27 mouse cellular contexts compared by ENCODE assay signal in the genomic region with DNA sequence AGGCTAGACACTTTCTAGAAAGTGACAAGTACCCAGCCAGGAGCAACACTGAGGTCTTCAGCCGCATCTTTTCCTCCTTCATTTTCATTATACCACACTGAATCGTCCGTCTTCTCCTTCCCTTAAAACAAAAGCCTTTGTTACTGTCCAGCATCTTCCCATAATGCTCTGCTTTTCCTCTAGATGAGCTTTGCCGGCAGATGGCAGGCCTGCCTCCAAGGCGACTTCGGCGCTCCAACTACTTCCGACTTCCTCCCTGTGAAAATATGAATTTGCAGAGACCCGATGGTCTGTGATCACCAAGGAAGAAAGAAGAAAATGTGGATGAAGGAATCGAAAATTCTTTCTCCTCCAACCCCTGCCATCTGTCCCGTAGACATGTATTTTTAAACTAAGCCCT. TPM values are rescaled to one million over a fixed set of nuclear protein-coding genes. Genes with fewer than 3 reads are reported as not detected.
A peak's percentile ranks its signal among the peaks of the same experiment; 100 is the strongest.
DNase-seq lines count a peak whose midpoint lies in the region; ATAC-seq and TF ChIP-seq lines count a peak whose summit lies in the region.
"Had no signal": no experiment of that assay in that cellular context is flagged by ENCODE, and none has a peak within 500 bp of the region (broad histone marks: within the 10 kb centered on the region; RNA-seq: fewer than 3 reads in every experiment).

No protein-coding gene starts in this region.

- peak; percentile 25; the same call in 1 of the 2 replicates for TF ChIP-seq CTCF in layer of hippocampus, adult 2 months (conservative IDR thresholded peaks at IDR 0.05)
- TF ChIP-seq CTCF in E14TG2a.4 (conservative IDR thresholded peaks at IDR 0.05; ENCODE audit: low read length), result 0 out of 2 replicates have a peak, but pooled peaks have one; percentile 5

- H3K36me3 ChIP-seq in E14TG2a.4 (ENCODE audit: insufficient read depth, low read length), result no peaks in the 10 kb centered on the region
- H3K36me3 ChIP-seq: embryonic facial prominence, embryonic 12.5 days; forebrain, embryonic 15.5 days; heart, embryonic 12.5 days; hindbrain, embryonic 10.5 days had no signal

- H3K9me3 ChIP-seq in E14TG2a.4 (ENCODE audit: low read length), result no peaks in the 10 kb centered on the region
- H3K9me3 ChIP-seq: embryonic facial prominence, embryonic 12.5 days; forebrain, embryonic 15.5 days; heart, embryonic 12.5 days; hindbrain, embryonic 10.5 days had no signal

- H3K27me3 ChIP-seq in E14TG2a.4 (ENCODE audit: insufficient read depth, low read length), result peaks cover 9% of the 10 kb centered on the region
- H3K27me3 ChIP-seq: embryonic facial prominence, embryonic 12.5 days; forebrain, embryonic 15.5 days had no signal

- H3K4me1 ChIP-seq in E14TG2a.4 (replicated peaks; ENCODE audit: low read depth, low read length), result peaks cover 21% of the 10 kb centered on the region
- H3K4me1 ChIP-seq: heart, embryonic 12.5 days had no signal

- H3K27ac ChIP-seq in layer of hippocampus, adult 2 months, result no peak overlapping the region
- H3K27ac ChIP-seq: embryonic facial prominence, embryonic 12.5 days; forebrain, embryonic 15.5 days; heart, adult 2 months; hindbrain, embryonic 10.5 days; hindbrain, embryonic 14.5 days had no signal

- ATAC-seq in inflammation-experienced regulatory T-cells, adult 6 months, result no peak
- ATAC-seq: forebrain, embryonic 15.5 days had no signal

- DNase-seq in layer of hippocampus, adult 2 months (ENCODE audit: low spot score in 2 of 2), result no peak
- no peak for DNase-seq in layer of hippocampus, adult 8-10 months (ENCODE audit: low spot score in 2 of 2)
- DNase-seq in A20 (ENCODE audit: low read depth, low spot score) (peak; percentile 83), ZHBTc4 (ENCODE audit: low read depth, low spot score) (peak; percentile 26)
- DNase-seq in urinary bladder, postnatal 14 days (ENCODE audit: low spot score), result no peak
- no peak for DNase-seq in thymus, postnatal 4 days
- DNase-seq: adrenal gland, postnatal 10 days; cerebellum, adult 11-12 months; cerebellum, adult 9-10 months; cerebellum, postnatal 25 days; gastrocnemius, postnatal 14 days; heart, adult 2 months had no signal

- H3K4me3 ChIP-seq in layer of hippocampus, adult 2 months, result no peak overlapping the region
- H3K4me3 ChIP-seq in E14TG2a.4 (replicated peaks; ENCODE audit: low read length), result no peak overlapping the region
- H3K4me3 ChIP-seq: embryonic facial prominence, embryonic 12.5 days; forebrain, embryonic 15.5 days; heart, adult 2 months; heart, embryonic 12.5 days; hindbrain, embryonic 10.5 days had no signal

RNA-seq across cellular contexts. Expression of gene Mfap5, which starts 22.5 kb away (rescaled TPM):
- total RNA-seq in layer of hippocampus, adult 2 months (2021), result not detected
- total RNA-seq in layer of hippocampus, adult 8-10 months (2022), result under 1 TPM in 2 of 4 experiments, not detected in 2; 0.31 to 0.40 TPM
- polyA plus RNA-seq in inflammation-experienced regulatory T-cells, adult 6 months (2017; shearing (Covaris generic)), result not detected

RNA-seq across cellular contexts. Expression of gene Aicda, which starts 25.5 kb away (rescaled TPM):
- not detected for total RNA-seq in layer of hippocampus, adult 2 months (2021)
- total RNA-seq in layer of hippocampus, adult 8-10 months (2022), result not detected
- polyA plus RNA-seq in inflammation-experienced regulatory T-cells, adult 6 months (2017; shearing (Covaris generic)), result 1 to 10 TPM in 2 of 3 experiments, under 1 TPM in 1; 0.39 to 3.3 (median 1.2) TPM
- total RNA-seq: adrenal gland, postnatal 10 days; adrenal gland, postnatal 4 days; gastrocnemius, adult 18-20 months; gastrocnemius, postnatal 14 days; heart, adult 2 months; heart, postnatal 25 days had no signal
- polyA plus RNA-seq: cortical plate, adult 2 months; embryonic facial prominence, embryonic 12.5 days; forebrain, embryonic 11.5 days; frontal cortex, adult 2 months; gonadal fat pad, adult 2 months; heart, adult 2 months; heart, embryonic 12.5 days; heart, embryonic 16.5 days; hindbrain, embryonic 10.5 days had no signal

RNA-seq across cellular contexts. Expression of gene Rimklb, which starts 29.6 kb away (rescaled TPM):
- total RNA-seq in layer of hippocampus, adult 2 months (2021), result 10 to 100 TPM; 70.3 to 71.6 TPM
- 10 to 100 TPM; 49.8 to 78.3 (median 70.4) TPM for total RNA-seq in layer of hippocampus, adult 8-10 months (2022)
- polyA plus RNA-seq in inflammation-experienced regulatory T-cells, adult 6 months (2017; shearing (Covaris generic)), result under 1 TPM in 1 of 3 experiments, not detected in 2; 0.09 TPM
- total RNA-seq: heart, adult 2 months; heart, postnatal 25 days had no signal

Comparison
In these comparisons a context has a peak if more than half of its experiments do, and no peak if none do; other contexts are left out.
1. DNase-seq: peak in A20 (single experiment) and ZHBTc4 (single experiment); none in layer of hippocampus, adult 2 months (0 of 2), layer of hippocampus, adult 8-10 months (0 of 2), urinary bladder, postnatal 14 days (single experiment) and thymus, postnatal 4 days (single experiment).